Mouse (Mus musculus) right cerebral cortex, postnatal 14 days (tissue): ENCODE results near the gene Rnf121.
A peak's percentile ranks its signal among the peaks of the same experiment; 100 is the strongest.
"Not testable (repeated sequence)": the region's sequence is repeated elsewhere in the genome, so short reads cannot be mapped to it uniquely, and the experiment has no call there.

Experiments used
- DNase-seq: peaks from one replicate; pipeline ENCODE4 v3.0.0; 2022

Rnf121 gene

GRCm38 (mm10) chr7:102063891-102064290 lies 1.4 kb downstream of the Rnf121 start:
- no peak for DNase-seq

GRCm38 (mm10) chr7:102062203-102062602 lies 3.1 kb downstream of the Rnf121 start:
- no peak for DNase-seq

GRCm38 (mm10) chr7:102061353-102061752 lies 3.9 kb downstream of the Rnf121 start:
- no peak for DNase-seq

- DNase-seq, result not testable (repeated sequence)
Observed at GRCm38 (mm10) chr7:102048524-102048923, 16.7 kb downstream of the Rnf121 start.

- no peak for DNase-seq
Observed at GRCm38 (mm10) chr7:102042314-102042713, 23.0 kb downstream of the Rnf121 start.

- DNase-seq, result no peak
Observed at GRCm38 (mm10) chr7:102037318-102037717, 28.0 kb downstream of the Rnf121 start.

GRCm38 (mm10) chr7:102035534-102035933 lies 29.7 kb downstream of the Rnf121 start:
- peak; percentile 30 for DNase-seq

- no peak for DNase-seq
Observed at GRCm38 (mm10) chr7:102034904-102035303, 30.4 kb downstream of the Rnf121 start.

GRCm38 (mm10) chr7:102025187-102026119 lies 39.8 kb downstream of the Rnf121 start:
- no peak for DNase-seq

GRCm38 (mm10) chr7:102023821-102024220 lies 41.4 kb downstream of the Rnf121 start:
- DNase-seq, result no peak

- not testable (repeated sequence) for DNase-seq
Observed at GRCm38 (mm10) chr7:102020934-102021333, 44.3 kb downstream of the Rnf121 start.

GRCm38 (mm10) chr7:102019362-102019761 lies 45.9 kb downstream of the Rnf121 start:
- DNase-seq, result no peak

GRCm38 (mm10) chr7:102018590-102018989 lies 46.7 kb downstream of the Rnf121 start, which contains the start of gene Il18bp:
Gene Il18bp (minus strand): TSS chr7:102018690.
- DNase-seq, result no peak

- DNase-seq, result no peak
Observed at GRCm38 (mm10) chr7:102018034-102018433, 47.2 kb downstream of the Rnf121 start.

- no peak for DNase-seq
Observed at GRCm38 (mm10) chr7:102017452-102017851, 47.8 kb downstream of the Rnf121 start.

GRCm38 (mm10) chr7:102016936-102017335 lies 48.3 kb downstream of the Rnf121 start:
- no peak for DNase-seq

- no peak for DNase-seq
Observed at GRCm38 (mm10) chr7:102014995-102015394, 50.3 kb downstream of the Rnf121 start.

GRCm38 (mm10) chr7:102013416-102013815 lies 51.9 kb downstream of the Rnf121 start:
- DNase-seq, result no peak

GRCm38 (mm10) chr7:102011855-102012254 lies 53.4 kb downstream of the Rnf121 start:
- no peak for DNase-seq

- DNase-seq, result no peak
Observed at GRCm38 (mm10) chr7:102006520-102006919, 58.7 kb downstream of the Rnf121 start.

GRCm38 (mm10) chr7:102000921-102001630 lies 64.2 kb downstream of the Rnf121 start:
- DNase-seq, result peak; percentile 31

GRCm38 (mm10) chr7:102000296-102000695 lies 65.0 kb downstream of the Rnf121 start:
- no peak for DNase-seq

GRCm38 (mm10) chr7:101999461-102000151 lies 65.7 kb downstream of the Rnf121 start:
- DNase-seq, result no peak
